Mouse (Mus musculus): ENCODE data around the gene Tm4sf5.

GRCm38 (mm10) chr11:70458688-70459600 is 46.1 kb upstream of the Tm4sf5 start, which contains the start of gene Zmynd15:
- TF ChIP-seq CTCF (IDR thresholded peaks at IDR 0.05; ENCODE audit: borderline replicate concordance, insufficient read depth, low read depth, low read length) (no peak), POLR2A (IDR thresholded peaks at IDR 0.05; ENCODE audit: borderline replicate concordance, insufficient read depth, low read length) (no peak)

All from cerebellum, adult 2 months (tissue).